Mouse (Mus musculus): Measurements from ENCODE around the gene Skp2. TPM values are rescaled to one million over a fixed set of nuclear protein-coding genes. Genes with fewer than 3 reads are reported as not detected.

The Skp2 gene
- polyA plus RNA-seq, 1 experiment from 2014 or later, result 20.6 TPM

DNA sequence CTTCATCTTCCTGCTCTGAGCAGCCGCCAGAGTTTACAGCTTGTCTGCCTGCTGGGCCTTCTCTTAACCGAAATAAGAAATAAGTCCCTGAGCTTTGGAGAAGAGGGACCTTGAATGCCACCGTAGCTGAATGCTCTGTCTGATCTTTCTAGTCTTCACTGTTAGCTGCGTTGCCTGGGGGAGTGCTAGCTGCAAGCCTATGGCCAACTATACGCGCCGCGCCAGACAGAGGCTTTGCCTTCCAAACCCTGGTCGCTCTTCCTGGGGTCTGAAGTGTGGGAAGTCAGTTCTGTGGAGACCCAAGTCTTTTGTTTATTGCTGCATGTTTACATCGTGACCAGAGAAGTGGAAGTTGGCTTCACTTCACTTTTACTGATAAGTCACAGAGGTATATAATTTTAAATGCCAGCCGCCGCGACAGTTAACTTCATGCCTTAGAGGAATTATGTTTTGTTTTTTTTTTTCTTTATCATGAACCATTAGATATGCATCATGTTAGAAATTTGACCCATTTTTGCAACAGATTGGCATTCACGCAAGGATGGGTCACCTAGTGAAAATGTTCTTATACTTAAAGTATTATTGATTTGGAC is 79.5 kb downstream of the Skp2 start:
- H3K27me3 ChIP-seq, result no peaks in the 10 kb centered on the region
- no peak for ATAC-seq (ENCODE audit: insufficient read depth)
- 19% methylated on average over 14 of the region's 14 CpGs for WGBS (ENCODE audit: insufficient replicate concordance)
- H3K4me1 ChIP-seq (replicated peaks), result peaks cover 59% of the 10 kb centered on the region
- peak overlapping the region; percentile 95 for H3K4me3 ChIP-seq (replicated peaks)
- H3K4me2 ChIP-seq, result peak overlapping the region; percentile 83
- no peaks in the 10 kb centered on the region for H3K9me3 ChIP-seq (replicated peaks)
- H3K27ac ChIP-seq (replicated peaks), result peak overlapping the region; percentile 97
- peak overlapping the region; percentile 57 for H3K9ac ChIP-seq
- H3K36me3 ChIP-seq (replicated peaks), result peaks cover 14% of the 10 kb centered on the region

DNA sequence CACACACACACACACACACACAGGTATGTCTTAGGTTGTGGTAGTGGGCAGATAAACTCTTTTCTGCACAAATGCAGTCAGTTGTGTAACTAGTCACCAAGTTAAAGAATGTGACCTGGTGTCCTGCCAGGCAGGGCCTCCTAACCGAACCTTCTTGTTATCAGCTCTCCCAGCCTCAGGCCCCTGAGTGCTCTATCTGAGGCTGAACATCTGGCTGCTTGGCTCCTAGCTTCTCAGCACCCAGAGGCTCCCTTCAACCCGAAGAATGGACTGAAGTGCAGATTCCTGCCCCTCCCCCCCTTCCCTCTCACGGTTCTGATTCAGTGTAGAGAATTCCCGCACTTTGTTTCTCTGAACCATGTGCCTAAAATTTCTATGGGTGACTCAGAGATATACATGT is 80.6 kb downstream of the Skp2 start:
- 5% methylated on average over 4 of the region's 4 CpGs for WGBS (ENCODE audit: insufficient replicate concordance)
- no peaks in the 10 kb centered on the region for H3K27me3 ChIP-seq
- H3K9me3 ChIP-seq (replicated peaks), result no peaks in the 10 kb centered on the region
- peaks cover 14% of the 10 kb centered on the region for H3K36me3 ChIP-seq (replicated peaks)
- ATAC-seq (ENCODE audit: insufficient read depth), result peak; percentile 70
- H3K4me1 ChIP-seq (replicated peaks), result peaks cover 57% of the 10 kb centered on the region
- H3K4me2 ChIP-seq, result peak overlapping the region; percentile 83
- H3K9ac ChIP-seq, result peak overlapping the region; percentile 57
- H3K4me3 ChIP-seq (replicated peaks), result peak overlapping the region; percentile 95
- peak overlapping the region; percentile 97 for H3K27ac ChIP-seq (replicated peaks)

DNA sequence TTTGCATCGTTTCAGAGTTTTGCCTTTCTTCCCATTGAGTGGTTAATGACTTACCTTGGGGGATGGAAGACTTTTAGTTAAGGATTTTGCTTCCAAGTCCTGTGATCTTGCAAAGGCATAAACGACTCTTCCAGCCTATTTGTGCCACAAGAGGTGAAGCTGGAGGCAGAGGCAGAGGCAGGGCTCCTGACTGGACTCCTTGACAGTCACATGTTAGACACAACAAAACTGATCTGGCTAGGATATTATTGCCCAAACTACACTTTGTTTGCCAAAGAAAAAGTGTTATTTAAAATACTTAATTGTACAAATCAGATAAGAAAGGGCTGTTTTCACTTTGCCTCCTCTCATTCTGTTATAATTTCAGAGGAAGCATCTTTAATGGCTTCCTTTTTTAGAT is 81.1 kb downstream of the Skp2 start:
- H3K4me3 ChIP-seq (replicated peaks), result peak overlapping the region; percentile 95
- peak overlapping the region; percentile 83 for H3K4me2 ChIP-seq
- H3K27ac ChIP-seq (replicated peaks), result peak overlapping the region; percentile 97

DNA sequence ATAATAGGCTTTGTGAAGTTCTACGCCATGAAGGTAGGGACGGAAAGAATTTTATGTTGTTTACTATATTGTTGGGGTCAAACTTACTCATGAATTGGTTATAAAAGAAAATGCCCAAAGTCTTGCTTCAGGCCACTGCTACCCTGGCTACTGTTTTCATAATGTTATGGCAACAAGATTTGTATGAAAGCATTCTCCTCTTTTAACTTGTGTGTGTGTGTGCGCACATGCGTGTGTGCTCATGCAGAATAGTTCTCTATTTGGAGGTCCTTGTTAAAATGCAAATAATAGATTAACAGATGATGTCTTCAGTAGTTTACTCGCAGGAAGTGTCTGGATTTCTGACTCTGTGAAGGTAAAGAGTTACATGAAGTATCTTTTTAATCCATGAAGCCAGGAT is 81.5 kb downstream of the Skp2 start:
- Histone ChIP-seq H3K9ac (peak overlapping the region; percentile 99), H3K4me2 (peak overlapping the region; percentile 83), H3K4me1 (replicated peaks) (peaks cover 56% of the 10 kb centered on the region), H3K36me3 (replicated peaks) (peaks cover 14% of the 10 kb centered on the region), H3K27me3 (no peaks in the 10 kb centered on the region), H3K9me3 (replicated peaks) (no peaks in the 10 kb centered on the region), H3K4me3 (replicated peaks) (peak overlapping the region; percentile 95), H3K27ac (replicated peaks) (peak overlapping the region; percentile 97)
- WGBS (ENCODE audit: insufficient replicate concordance), result 28% methylated on average over 5 of the region's 5 CpGs
- no peak for ATAC-seq (ENCODE audit: insufficient read depth)

More for the DNA sequence above, 81.1 kb downstream of the Skp2 start:
- ATAC-seq (ENCODE audit: insufficient read depth), result no peak
- H3K9me3 ChIP-seq (replicated peaks), result no peaks in the 10 kb centered on the region
- H3K9ac ChIP-seq, result peak overlapping the region; percentile 99
- H3K36me3 ChIP-seq (replicated peaks), result peaks cover 14% of the 10 kb centered on the region
- H3K4me1 ChIP-seq (replicated peaks), result peaks cover 56% of the 10 kb centered on the region
- 6% methylated on average over 2 of the region's 2 CpGs for WGBS (ENCODE audit: insufficient replicate concordance)
- no peaks in the 10 kb centered on the region for H3K27me3 ChIP-seq

DNA sequence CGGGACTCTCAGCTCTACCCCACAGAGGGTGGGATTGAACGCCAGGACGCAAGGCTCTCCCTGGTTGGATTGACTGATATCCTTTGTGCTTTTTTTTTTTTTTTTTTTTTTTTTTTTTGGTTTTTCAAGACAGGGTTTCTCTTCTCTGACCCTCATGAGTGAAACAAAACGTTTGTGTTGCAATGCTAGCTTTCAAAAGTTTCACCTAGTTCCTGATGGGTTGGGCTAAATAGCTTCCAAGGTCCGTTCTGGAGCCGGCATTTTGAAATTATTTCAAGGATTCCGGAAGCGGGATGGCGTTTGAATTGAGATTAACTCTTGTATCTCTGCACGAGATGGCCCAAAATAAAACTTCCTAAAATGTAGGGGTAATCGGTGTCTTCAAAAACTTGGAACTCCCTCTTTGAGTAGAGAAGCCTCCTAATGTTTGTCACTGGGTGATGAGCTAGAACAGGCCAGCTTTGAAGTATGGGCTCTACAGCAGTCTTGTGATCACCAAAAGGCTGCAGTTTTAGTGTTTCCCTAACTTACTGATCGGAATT is 82.1 kb downstream of the Skp2 start:
- 5% methylated on average over 12 of the region's 12 CpGs for WGBS (ENCODE audit: insufficient replicate concordance)
- Histone ChIP-seq H3K27ac (replicated peaks) (peak overlapping the region; percentile 97), H3K4me1 (replicated peaks) (peaks cover 52% of the 10 kb centered on the region), H3K36me3 (replicated peaks) (peaks cover 14% of the 10 kb centered on the region), H3K4me3 (replicated peaks) (peak overlapping the region; percentile 95), H3K9me3 (replicated peaks) (no peaks in the 10 kb centered on the region), H3K4me2 (peak overlapping the region; percentile 83), H3K9ac (peak overlapping the region; percentile 99), H3K27me3 (no peaks in the 10 kb centered on the region)
- ATAC-seq (ENCODE audit: insufficient read depth), result no peak

DNA sequence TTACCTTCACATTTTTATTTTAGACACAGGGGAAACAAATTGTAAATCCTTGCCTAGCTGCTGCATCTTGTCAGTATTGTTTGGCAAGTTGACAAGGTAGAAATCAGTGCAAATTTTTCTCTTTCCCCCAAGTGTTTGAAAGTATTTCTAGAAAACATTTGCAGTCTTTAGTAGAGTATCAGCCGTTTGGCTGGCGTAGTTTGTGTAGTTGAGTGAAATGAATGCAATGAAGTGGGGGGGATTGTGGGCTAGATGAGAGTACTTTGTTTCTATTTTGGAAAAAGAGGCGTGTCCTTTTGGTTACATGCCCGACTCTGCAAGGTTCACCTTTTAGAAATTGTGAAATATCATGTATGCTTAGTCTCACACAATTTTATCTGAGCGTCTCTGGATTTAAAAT is 82.6 kb downstream of the Skp2 start:
- H3K9ac ChIP-seq, result peak overlapping the region; percentile 99
- H3K9me3 ChIP-seq (replicated peaks), result no peaks in the 10 kb centered on the region
- peaks cover 49% of the 10 kb centered on the region for H3K4me1 ChIP-seq (replicated peaks)
- peak overlapping the region; percentile 95 for H3K4me3 ChIP-seq (replicated peaks)
- peaks cover 11% of the 10 kb centered on the region for H3K36me3 ChIP-seq (replicated peaks)
- no peak for ATAC-seq (ENCODE audit: insufficient read depth)
- H3K27me3 ChIP-seq, result no peaks in the 10 kb centered on the region
- H3K4me2 ChIP-seq, result peak overlapping the region; percentile 83
- 0% methylated on average over 5 of the region's 5 CpGs for WGBS (ENCODE audit: insufficient replicate concordance)
- H3K27ac ChIP-seq (replicated peaks), result peak overlapping the region; percentile 97

DNA sequence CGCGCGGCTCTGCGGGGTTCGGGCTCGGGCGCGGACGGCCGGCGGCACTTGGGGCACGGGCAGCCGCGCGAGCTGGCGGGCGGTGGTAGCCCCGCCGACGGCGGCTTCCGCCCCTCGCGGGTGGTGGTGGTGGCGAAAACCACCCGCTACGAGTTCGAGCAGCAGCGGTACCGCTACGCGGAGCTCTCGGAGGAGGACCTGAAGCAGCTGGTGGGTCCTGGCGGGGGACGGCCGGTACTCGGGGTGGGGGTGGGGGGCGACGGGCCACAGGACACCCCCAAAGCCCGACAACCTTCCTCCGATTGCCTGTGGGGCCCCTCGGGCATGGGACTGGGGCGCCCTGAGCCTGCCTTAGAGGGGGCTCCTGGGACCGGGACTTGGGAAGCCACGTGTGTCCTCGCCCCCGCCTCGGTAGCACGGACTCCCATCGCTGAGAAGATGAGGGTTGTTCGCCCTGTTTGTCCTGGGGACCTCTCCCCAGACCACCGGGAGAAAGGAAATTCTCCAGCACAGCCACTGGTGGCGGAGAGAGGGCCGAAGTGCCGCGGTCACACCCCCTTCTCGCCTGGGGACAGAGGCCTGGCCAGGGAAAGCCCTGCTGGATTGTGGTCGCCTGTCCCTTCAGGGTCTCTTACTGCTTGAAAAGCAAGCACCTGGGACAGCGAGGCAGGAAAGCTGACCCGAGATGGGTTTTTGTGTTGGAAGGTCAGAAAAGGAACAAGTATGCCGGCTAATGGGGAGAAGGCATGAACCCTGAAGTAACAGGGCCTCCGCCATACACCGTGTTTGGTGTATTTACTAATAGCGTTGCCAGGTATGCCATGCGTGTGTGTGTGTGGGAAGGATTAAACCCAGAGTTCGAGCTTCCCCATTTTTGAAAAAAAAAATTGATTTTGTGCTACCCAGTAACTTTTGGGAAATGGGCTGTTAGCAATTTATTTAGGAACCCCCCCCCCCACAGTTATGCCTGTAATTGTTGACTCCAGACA is 83.4 kb downstream of the Skp2 start:
- Histone ChIP-seq H3K9me3 (replicated peaks) (no peaks in the 10 kb centered on the region), H3K27me3 (no peaks in the 10 kb centered on the region), H3K9ac (peak overlapping the region; percentile 99), H3K27ac (replicated peaks) (peak overlapping the region; percentile 97), H3K4me3 (replicated peaks) (peak overlapping the region; percentile 95), H3K4me1 (replicated peaks) (peaks cover 46% of the 10 kb centered on the region), H3K4me2 (peak overlapping the region; percentile 83), H3K36me3 (replicated peaks) (peaks cover 11% of the 10 kb centered on the region)
- under 1% methylated on average over 66 of the region's 66 CpGs for WGBS (ENCODE audit: insufficient replicate concordance)
- no peak for ATAC-seq (ENCODE audit: insufficient read depth)

DNA sequence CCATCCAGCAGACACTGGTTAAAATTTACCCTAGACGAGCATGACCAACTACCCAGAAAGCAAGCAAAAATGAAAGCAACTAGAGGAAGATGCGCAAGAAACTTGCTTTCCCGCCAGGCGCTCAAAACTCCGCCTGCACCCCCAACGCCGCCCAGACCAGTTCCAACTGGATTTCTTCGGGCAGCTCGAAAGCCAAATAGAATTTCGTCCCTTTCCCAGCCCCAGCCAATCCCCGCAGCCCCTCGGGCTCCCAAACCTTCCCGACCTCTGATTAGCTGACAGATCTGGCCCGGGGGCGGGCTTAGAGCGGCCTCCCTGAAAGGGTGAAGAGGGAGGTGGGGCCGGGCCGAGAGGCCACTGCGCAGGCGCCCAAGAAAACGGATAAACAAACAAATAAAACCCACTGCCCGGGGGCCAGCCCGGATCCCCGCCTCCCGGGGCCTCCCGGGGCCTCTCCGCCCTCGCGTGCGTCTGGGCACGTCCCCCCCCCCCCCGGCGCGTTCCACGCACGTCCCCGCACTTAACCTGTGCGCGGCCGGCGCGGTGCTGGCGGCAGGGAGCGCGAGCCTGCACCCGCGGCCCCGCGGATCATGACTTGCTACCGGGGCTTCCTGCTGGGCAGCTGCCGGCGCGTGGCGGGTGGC is 84.2 kb downstream of the Skp2 start, which contains the start of gene Nadk2:
TSS of gene Nadk2 (plus strand) at position 349 of the 644 bp plus-strand sequence.
- no peaks in the 10 kb centered on the region for H3K27me3 ChIP-seq
- H3K4me3 ChIP-seq (replicated peaks), result peak within 1 kb of the TSS; percentile 95
- peak; percentile 91 for ATAC-seq (ENCODE audit: insufficient read depth)
- no peaks in the 10 kb centered on the region for H3K9me3 ChIP-seq (replicated peaks)
- H3K27ac ChIP-seq (replicated peaks), result peak within 1 kb of the TSS; percentile 97
- H3K4me2 ChIP-seq, result peak within 1 kb of the TSS; percentile 83
- peaks cover 37% of the 10 kb centered on the region for H3K4me1 ChIP-seq (replicated peaks)
- H3K9ac ChIP-seq, result peak within 1 kb of the TSS; percentile 99
- peaks cover 4% of the 10 kb centered on the region for H3K36me3 ChIP-seq (replicated peaks)
- WGBS (ENCODE audit: insufficient replicate concordance), result under 1% methylated on average over 51 of the region's 54 CpGs

DNA sequence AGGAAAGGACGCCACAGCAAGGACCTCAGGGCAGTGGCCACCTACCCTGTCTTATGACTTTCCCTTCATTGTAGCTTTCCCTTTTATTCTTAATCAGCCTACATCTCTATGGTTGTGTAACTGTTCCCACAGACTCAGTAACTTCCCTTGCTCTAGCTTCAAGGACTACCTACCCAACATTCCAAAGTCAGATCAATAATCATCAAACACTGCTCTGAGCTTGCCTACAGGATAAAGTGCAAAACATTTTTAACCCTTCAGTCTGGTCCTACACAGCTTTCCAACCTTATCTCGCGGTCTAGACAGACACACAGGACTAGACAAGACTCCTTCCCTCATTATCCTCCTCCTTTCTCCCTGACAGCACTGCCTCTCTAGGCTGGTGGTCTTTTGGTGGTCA is 84.9 kb downstream of the Skp2 start:
- 5% methylated on average over 3 of the region's 3 CpGs for WGBS (ENCODE audit: insufficient replicate concordance)
- Histone ChIP-seq H3K27ac (replicated peaks) (peak overlapping the region; percentile 97), H3K4me3 (replicated peaks) (peak overlapping the region; percentile 95), H3K4me1 (replicated peaks) (peaks cover 31% of the 10 kb centered on the region), H3K9me3 (replicated peaks) (no peaks in the 10 kb centered on the region), H3K4me2 (peak overlapping the region; percentile 77), H3K27me3 (no peaks in the 10 kb centered on the region), H3K36me3 (replicated peaks) (peaks cover 4% of the 10 kb centered on the region), H3K9ac (peak overlapping the region; percentile 77)
- peak; percentile 21 for ATAC-seq (ENCODE audit: insufficient read depth)

DNA sequence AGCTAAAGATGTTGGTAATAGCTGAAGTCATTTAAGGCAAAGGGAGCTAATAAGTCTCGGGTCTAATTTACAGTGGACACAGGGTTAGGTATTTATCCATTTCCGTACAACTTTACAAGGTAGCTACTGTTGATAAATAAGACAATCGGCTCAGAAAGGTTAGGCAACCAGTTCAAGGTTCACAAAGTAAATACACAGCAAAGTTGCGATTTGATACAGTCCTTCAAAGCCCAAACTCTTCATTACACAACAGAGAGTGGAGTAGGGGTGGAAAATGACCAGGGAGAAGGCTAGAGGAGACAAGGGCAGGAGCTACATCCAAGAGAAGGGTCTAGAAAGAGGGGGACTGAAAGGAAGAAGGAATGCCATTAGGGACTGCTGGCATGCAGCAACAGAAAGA is 86.3 kb downstream of the Skp2 start:
- H3K36me3 ChIP-seq (replicated peaks), result no peaks in the 10 kb centered on the region
- no peaks in the 10 kb centered on the region for H3K9me3 ChIP-seq (replicated peaks)
- WGBS (ENCODE audit: insufficient replicate concordance), result 77% methylated on average over 4 of the region's 4 CpGs
- H3K27ac ChIP-seq (replicated peaks), result peak overlapping the region; percentile 67
- H3K9ac ChIP-seq, result no peak overlapping the region
- ATAC-seq (ENCODE audit: insufficient read depth), result no peak
- no peak overlapping the region for H3K4me3 ChIP-seq (replicated peaks)
- H3K27me3 ChIP-seq, result no peaks in the 10 kb centered on the region
- peak overlapping the region; percentile 77 for H3K4me2 ChIP-seq
- peaks cover 22% of the 10 kb centered on the region for H3K4me1 ChIP-seq (replicated peaks)
